Mouse (Mus musculus) CH12.LX (cell line): ENCODE data around the gene Nefh. TPM values are rescaled to one million over a fixed set of nuclear protein-coding genes. Genes with fewer than 3 reads are reported as not detected.

Experiments used
- DNase-seq: peaks from one replicate; pipeline ENCODE4 v3.0.0-alpha.2; 2013; ENCODE audit errors: extremely low read depth
- H3K27ac ChIP-seq: 2 replicates; pipeline ENCODE4 v1.5.1; 2012; ENCODE audit warnings: low read depth, mild to moderate bottlenecking, control low read depth, moderate library complexity; ENCODE audit not compliant: insufficient read depth
- H3K27me3 ChIP-seq: replicated peaks from 2 replicates; pipeline ENCODE3; 2012; ENCODE audit warnings: inconsistent platforms
- H3K36me3 ChIP-seq, 2 experiments: replicated peaks in 1 of 2; 2 replicates each; pipeline versions ENCODE3 to v1.6.1; 2012; ENCODE audit warnings: inconsistent platforms in 1 of 2, low read length in 1 of 2, mild to moderate bottlenecking in 1 of 2, mixed read lengths in 1 of 2, moderate library complexity in 1 of 2; ENCODE audit not compliant: control insufficient read depth in 1 of 2, insufficient read depth in 1 of 2
- H3K4me1 ChIP-seq, 2 experiments: 2 replicates each; pipeline ENCODE4 v1.6.1; 2012; ENCODE audit warnings: inconsistent platforms in 1 of 2, moderate library complexity in 1 of 2; ENCODE audit not compliant: insufficient read depth in 2 of 2, control insufficient read depth in 1 of 2
- H3K4me2 ChIP-seq: 2 replicates; pipeline ENCODE4 v1.6.1; 2012; ENCODE audit warnings: low read depth, mild to moderate bottlenecking, control low read depth; ENCODE audit not compliant: poor library complexity, insufficient read depth, severe bottlenecking
- H3K4me3 ChIP-seq, 3 experiments: fragments of 150-350 bp in 1 of 3; sonication (generic) in 1 of 3; replicated peaks in 1 of 3; 2 replicates each; pipeline versions ENCODE3 to v1.5.1; 2011 to 2012; ENCODE audit warnings: low read depth in 2 of 3, low read length in 2 of 3, mild to moderate bottlenecking in 2 of 3, moderate library complexity in 2 of 3, control low read depth in 1 of 3, improper control_type of control experiment in 1 of 3, inconsistent platforms in 1 of 3, mixed read lengths in 1 of 3; ENCODE audit not compliant: poor library complexity in 1 of 3
- H3K79me2 ChIP-seq: replicated peaks from 2 replicates; pipeline ENCODE4 v1.6.1; 2012; ENCODE audit warnings: mild to moderate bottlenecking, moderate library complexity; ENCODE audit not compliant: control insufficient read depth, poor library complexity, insufficient read depth, severe bottlenecking; ENCODE audit errors: extremely low read depth
- H3K9ac ChIP-seq: 2 replicates; pipeline ENCODE4 v1.6.1; 2012; ENCODE audit warnings: low read depth, mild to moderate bottlenecking, control low read depth, moderate library complexity; ENCODE audit not compliant: insufficient read depth
- H3K9me3 ChIP-seq: replicated peaks from 2 replicates; pipeline ENCODE3; 2012; ENCODE audit warnings: low read length, inconsistent platforms, mixed read lengths
- BHLHE40 ChIP-seq: IDR thresholded peaks from 2 replicates; pipeline ENCODE4 v1.6.1; 2011; ENCODE audit warnings: mild to moderate bottlenecking, low read depth, low read length, improper control_type of control experiment
- CTCF ChIP-seq, 2 experiments: IDR thresholded peaks in 1 of 2; conservative IDR thresholded peaks in 1 of 2; 2 replicates each; pipeline ENCODE4 v1.5.1; 2011 to 2012; ENCODE audit warnings: low read depth in 2 of 2, low read length in 2 of 2, improper control_type of control experiment in 1 of 2, inconsistent platforms in 1 of 2, mild to moderate bottlenecking in 1 of 2, moderate library complexity in 1 of 2
- E2F4 ChIP-seq: IDR thresholded peaks from 2 replicates; pipeline ENCODE4 v1.6.1; 2011; ENCODE audit warnings: low read depth, low read length, improper control_type of control experiment; ENCODE audit not compliant: insufficient replicate concordance
- ELF1 ChIP-seq: IDR thresholded peaks from 2 replicates; pipeline ENCODE4 v1.6.1; 2014; ENCODE audit warnings: low read depth, mild to moderate bottlenecking, inconsistent platforms, low read length, improper control_type of control experiment
- ETS1 ChIP-seq: conservative IDR thresholded peaks from 2 replicates; pipeline ENCODE4 v1.6.1; 2012; ENCODE audit warnings: low read depth, mild to moderate bottlenecking, inconsistent platforms, low read length, improper control_type of control experiment, moderate library complexity
- GABPA ChIP-seq: IDR thresholded peaks from 2 replicates; pipeline ENCODE4 v1.6.1; 2012; ENCODE audit warnings: low read depth, low read length, improper control_type of control experiment, inconsistent platforms; ENCODE audit not compliant: insufficient replicate concordance
- HCFC1 ChIP-seq: IDR thresholded peaks from 2 replicates; pipeline ENCODE4 v1.6.1; 2012; ENCODE audit warnings: low read depth, mild to moderate bottlenecking, inconsistent platforms, low read length, improper control_type of control experiment
- IRF4 ChIP-seq: IDR thresholded peaks from 2 replicates; pipeline ENCODE4 v1.6.1; 2014; ENCODE audit warnings: low read depth, mild to moderate bottlenecking, inconsistent platforms, low read length, improper control_type of control experiment
- KAT2A ChIP-seq: IDR thresholded peaks from 2 replicates; pipeline ENCODE4 v1.6.1; 2012; ENCODE audit warnings: low read length, improper control_type of control experiment, inconsistent platforms; ENCODE audit not compliant: insufficient replicate concordance
- MAFK ChIP-seq: IDR thresholded peaks from 2 replicates; pipeline ENCODE4 v1.6.1; 2011; ENCODE audit warnings: low read length, improper control_type of control experiment; ENCODE audit not compliant: insufficient replicate concordance
- MAZ ChIP-seq: IDR thresholded peaks from 2 replicates; pipeline ENCODE4 v1.6.1; 2012; ENCODE audit warnings: low read depth, mild to moderate bottlenecking, inconsistent platforms, low read length, improper control_type of control experiment, moderate library complexity
- MEF2A ChIP-seq: IDR thresholded peaks from 2 replicates; pipeline ENCODE4 v1.6.1; 2014; ENCODE audit warnings: low read depth, mild to moderate bottlenecking, inconsistent platforms, low read length, improper control_type of control experiment, borderline replicate concordance
- MXI1 ChIP-seq: IDR thresholded peaks from 2 replicates; pipeline ENCODE4 v1.6.1; 2011; ENCODE audit warnings: mild to moderate bottlenecking, low read depth, low read length, improper control_type of control experiment
- MYC ChIP-seq: IDR thresholded peaks from 2 replicates; pipeline ENCODE4 v1.6.1; 2011; ENCODE audit warnings: low read depth, mild to moderate bottlenecking, improper control_type of control experiment, low read length
- RAD21 ChIP-seq: IDR thresholded peaks from 2 replicates; pipeline ENCODE4 v1.6.1; 2011; ENCODE audit warnings: low read depth, mild to moderate bottlenecking, low read length, improper control_type of control experiment, moderate library complexity
- TBP ChIP-seq: conservative IDR thresholded peaks from 2 replicates; pipeline ENCODE4 v1.6.1; 2011; ENCODE audit warnings: low read depth, low read length, improper control_type of control experiment
- TCF12 ChIP-seq: IDR thresholded peaks from 2 replicates; pipeline ENCODE4 v1.6.1; 2014; ENCODE audit warnings: low read depth, mild to moderate bottlenecking, inconsistent platforms, low read length, improper control_type of control experiment
- UBTF ChIP-seq: IDR thresholded peaks from 2 replicates; pipeline ENCODE4 v1.6.1; 2012; ENCODE audit warnings: low read depth, mild to moderate bottlenecking, inconsistent platforms, low read length, improper control_type of control experiment, moderate library complexity
- USF2 ChIP-seq: conservative IDR thresholded peaks from 2 replicates; pipeline ENCODE4 v1.6.1; 2011; ENCODE audit warnings: low read depth, low read length, improper control_type of control experiment
- ZC3H11A ChIP-seq: IDR thresholded peaks from 2 replicates; pipeline ENCODE4 v1.6.1; 2012; ENCODE audit warnings: low read depth, mild to moderate bottlenecking, inconsistent platforms, low read length, improper control_type of control experiment
- ZKSCAN1 ChIP-seq: IDR thresholded peaks from 2 replicates; pipeline ENCODE4 v1.6.1; 2012; ENCODE audit warnings: low read depth, inconsistent platforms, low read length, improper control_type of control experiment, borderline replicate concordance
- ZNF384 ChIP-seq: IDR thresholded peaks from 2 replicates; pipeline ENCODE4 v1.6.1; 2012; ENCODE audit warnings: low read depth, low read length, improper control_type of control experiment, inconsistent platforms
- dilution Hi-C: fragments of 300-500 bp; cut with MboI; formaldehyde crosslinking; loops from 2 replicates; pipeline ENCODE4 v1.14.3; 2020; ENCODE audit warnings: low sequenced_read_pairs; ENCODE audit not compliant: extremely low pct_unique_long_range_greater_than_20kb, extremely low pct_ligation_motif_present
- in situ Hi-C: fragments of 300-500 bp; cut with MboI; formaldehyde crosslinking; loops from 3 replicates; pipeline ENCODE4 v1.14.3; 2019; ENCODE audit warnings: low sequenced_read_pairs, low pct_ligation_motif_present, low pct_unique_long_range_greater_than_20kb, mixed read lengths
- polyA plus RNA-seq: library from polyadenylated mRNA; unstranded; fragments of >175 nt; gene quantifications from 2 replicates; pipeline ENCODE4 v1.2.1, GENCODE M21; 2012; ENCODE audit warnings: low read depth; ENCODE audit not compliant: insufficient read length
- total RNA-seq, 2 experiments: library from RNA; depleted of rRNA; stranded (reverse); fragments of 300-350 nt in 1 of 2; fragments of >200 nt in 1 of 2; gene quantifications; 2 replicates each; pipeline ENCODE4 v1.2.3; 2012 to 2014

The Nefh gene
- total and polyA plus RNA-seq, 3 experiments: 0.06 TPM; not detected in 2

DNA sequence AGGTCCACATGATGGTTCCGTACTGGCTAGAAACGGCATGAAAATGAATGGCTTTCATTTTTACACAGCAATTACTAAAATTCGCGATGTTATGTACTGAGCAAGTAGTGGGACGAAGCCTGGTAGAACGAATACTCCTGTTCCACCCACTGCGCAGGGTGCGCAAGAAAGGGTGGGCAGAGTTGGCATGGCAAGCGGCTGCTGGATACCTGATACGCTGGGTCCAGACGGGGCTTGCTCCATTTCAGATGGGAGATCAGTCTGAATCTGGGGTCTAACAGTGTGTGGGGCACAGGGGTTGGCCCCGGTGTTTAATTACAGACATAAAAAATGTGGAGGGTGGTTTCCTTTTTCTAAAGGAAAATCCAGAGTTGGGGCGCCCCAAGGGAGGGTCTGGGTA, 1.3 kb downstream of the Nefh start:
- dilution Hi-C loops: no loop called here
- H3K4me2 ChIP-seq: no peak overlapping the region

DNA sequence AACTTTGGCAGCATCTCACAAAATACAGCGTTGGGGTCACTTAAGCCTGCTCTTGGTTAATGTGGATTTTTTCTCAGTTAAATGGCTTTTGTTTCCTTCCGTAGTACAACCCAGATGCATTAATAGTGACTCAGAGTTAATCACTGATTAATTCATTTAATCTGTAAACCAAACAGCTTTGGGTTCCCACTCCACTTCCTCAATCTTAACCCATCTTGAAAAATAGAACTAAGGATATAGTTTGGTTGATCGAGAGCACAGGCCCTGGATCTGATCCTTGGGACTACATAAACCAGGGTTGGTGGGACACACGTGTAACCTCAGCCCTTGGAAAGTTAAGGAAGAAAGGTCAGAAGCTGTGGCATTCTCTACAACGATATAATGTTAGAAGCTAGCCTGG, 11.6 kb downstream of the Nefh start:
- no peaks in the 10 kb centered on the region for H3K9me3 ChIP-seq
- peaks cover 0 to 11% of the 10 kb centered on the region in 2 experiments for H3K36me3 ChIP-seq
- H3K79me2 ChIP-seq: no peaks in the 10 kb centered on the region
- no peak overlapping the region for H3K4me3 ChIP-seq
- H3K9ac ChIP-seq: no peak overlapping the region
- no peak overlapping the region for H3K27ac ChIP-seq
- H3K27me3 ChIP-seq: no peaks in the 10 kb centered on the region
- peaks cover 0 to 9% of the 10 kb centered on the region in 2 experiments for H3K4me1 ChIP-seq
- no peak for TF ChIP-seq ZC3H11A
- no peak for TF ChIP-seq MEF2A
- no peak for TF ChIP-seq CTCF (conservative IDR thresholded peaks at IDR 0.05 in 1 of 2, IDR thresholded peaks at IDR 0.05 in 1 of 2; ENCODE audit: low read depth in 2 of 2, low read length in 2 of 2)
- DNase-seq: no peak
- H3K4me2 ChIP-seq: no peak overlapping the region
- dilution Hi-C loops (no loop called here), in situ Hi-C loops (no loop called here)

More for the DNA sequence above, 1.3 kb downstream of the Nefh start:
- no peak for TF ChIP-seq USF2
- TF ChIP-seq HCFC1: no peak
- TF ChIP-seq GABPA: no peak
- no peak for TF ChIP-seq TBP
- no peak for TF ChIP-seq IRF4
- TF ChIP-seq MXI1: no peak
- TF ChIP-seq ETS1: no peak
- TF ChIP-seq UBTF: no peak
- TF ChIP-seq ZKSCAN1: no peak
- TF ChIP-seq BHLHE40: no peak
- TF ChIP-seq ELF1: no peak
- no peak for TF ChIP-seq E2F4
- TF ChIP-seq MYC: no peak
- TF ChIP-seq ZNF384: no peak
- no peak for TF ChIP-seq CTCF (conservative IDR thresholded peaks at IDR 0.05 in 1 of 2, IDR thresholded peaks at IDR 0.05 in 1 of 2; ENCODE audit: low read depth in 2 of 2, low read length in 2 of 2)
- TF ChIP-seq TCF12: no peak
- no peak for TF ChIP-seq KAT2A
- no peak for TF ChIP-seq MAZ
- TF ChIP-seq MAFK: no peak
- TF ChIP-seq RAD21: no peak
- TF ChIP-seq, all 38 proteins: peak for 0
- in situ Hi-C loops: no loop called here
- H3K36me3 ChIP-seq: peaks cover 0 to 12% of the 10 kb centered on the region in 2 experiments
- no peak overlapping the region for H3K4me3 ChIP-seq
- H3K79me2 ChIP-seq: no peaks in the 10 kb centered on the region
- DNase-seq: no peak
- H3K27me3 ChIP-seq: peaks cover 8% of the 10 kb centered on the region
- no peak overlapping the region for H3K9ac ChIP-seq
- peaks cover 12% of the 10 kb centered on the region for H3K9me3 ChIP-seq
- no peak overlapping the region for H3K27ac ChIP-seq
- peaks cover 2 to 10% of the 10 kb centered on the region in 2 experiments; a peak in 3 of 4 replicates for H3K4me1 ChIP-seq
